Mouse (Mus musculus) embryonic facial prominence, embryonic 10.5 days (tissue): ENCODE results near the gene U2af1. TPM values are rescaled to one million over a fixed set of nuclear protein-coding genes. Genes with fewer than 3 reads are reported as not detected.

ENCODE experiments used
- DNase-seq: peaks from one replicate; pipeline ENCODE4 v3.0.0-alpha.2; 2017; ENCODE audit warnings: low spot score
- H3K27ac ChIP-seq: fragments of 300-500 bp; sonication (generic); replicated peaks from 2 replicates; pipeline ENCODE4 v1.5.1; 2016; ENCODE audit warnings: mild to moderate bottlenecking
- H3K27me3 ChIP-seq: fragments of 300-500 bp; sonication (generic); replicated peaks from 2 replicates; pipeline ENCODE4 v1.6.1; 2016; ENCODE audit warnings: low read depth, mild to moderate bottlenecking; ENCODE audit not compliant: poor library complexity, severe bottlenecking
- H3K36me3 ChIP-seq: fragments of 300-500 bp; sonication (generic); replicated peaks from 2 replicates; pipeline ENCODE4 v1.6.1; 2016; ENCODE audit warnings: mild to moderate bottlenecking, moderate library complexity
- H3K4me1 ChIP-seq: fragments of 300-500 bp; sonication (generic); 2 replicates; pipeline ENCODE4 v1.6.1; 2016
- H3K4me3 ChIP-seq: fragments of 300-500 bp; sonication (generic); 2 replicates; pipeline ENCODE4 v1.5.1; 2016; ENCODE audit warnings: mild to moderate bottlenecking, moderate library complexity
- H3K9me3 ChIP-seq: fragments of 300-500 bp; sonication (generic); 2 replicates; pipeline ENCODE4 v1.6.1; 2016; ENCODE audit warnings: mild to moderate bottlenecking
- WGBS: fragments of 180-500 bp; shearing (Covaris S2); methylation state at CpG from one replicate; pipeline ENCODE4 v1.1.7; 2016; 5-methylcytosine and 5-hydroxymethylcytosine counted together
- polyA plus RNA-seq: library from polyadenylated mRNA; unstranded; fragments of >200 nt; fragmentation: Nextera tagmentation; extraction: Ambion mirVana; gene quantifications from 2 replicates; pipeline ENCODE4 v1.2.1, GENCODE M21; 2016

The U2af1 gene
- polyA plus RNA-seq, 1 experiment from 2014 or later: 498 TPM

GRCm38 (mm10) chr17:31598593-31598992 lies 60.1 kb downstream of the U2af1 start:
- DNase-seq: no peak
- H3K9me3 ChIP-seq: no peaks in the 10 kb centered on the region
- peaks cover 65% of the 10 kb centered on the region for H3K36me3 ChIP-seq
- no peaks in the 10 kb centered on the region for H3K27me3 ChIP-seq
- H3K4me1 ChIP-seq: no peaks in the 10 kb centered on the region
- no peak overlapping the region for H3K4me3 ChIP-seq
- 89% methylated on average over 8 of the region's 8 CpGs for WGBS
- H3K27ac ChIP-seq: 0 out of 2 replicates have a peak overlapping the region, but pooled peaks have one; percentile 19

- H3K27me3 ChIP-seq: no peaks in the 10 kb centered on the region
Observed at GRCm38 (mm10) chr17:31597957-31598356, 60.7 kb downstream of the U2af1 start.

More at GRCm38 (mm10) chr17:31597957-31598356, 60.7 kb downstream of the U2af1 start:
- 92% methylated on average over 9 of the region's 9 CpGs for WGBS
- no peak overlapping the region for H3K27ac ChIP-seq
- DNase-seq: no peak
- no peaks in the 10 kb centered on the region for H3K4me1 ChIP-seq
- no peaks in the 10 kb centered on the region for H3K9me3 ChIP-seq
- H3K36me3 ChIP-seq: peaks cover 64% of the 10 kb centered on the region
- no peak overlapping the region for H3K4me3 ChIP-seq

Other genes with a start within 250 kb of the U2af1 start
- gene Wdr4, start 138.9 kb downstream of the U2af1 start, polyA plus RNA-seq: 67.7 and 73.5 TPM in 2 replicates
- 242 and 244 TPM in 2 replicates for gene Ndufv3, start 138.8 kb downstream of the U2af1 start, polyA plus RNA-seq
- gene Pknox1, start 94.2 kb downstream of the U2af1 start, polyA plus RNA-seq: 22.9 and 25.1 TPM in 2 replicates
- 2.5 and 2.8 TPM in 2 replicates for gene Cbs, start 21.7 kb downstream of the U2af1 start, polyA plus RNA-seq
- 0.77 TPM in 1 of 2 replicates, not detected in the other for gene Cryaa, start 18.9 kb upstream of the U2af1 start, polyA plus RNA-seq
- gene Sik1, start 196.9 kb upstream of the U2af1 start, polyA plus RNA-seq: 12.7 and 15.5 TPM in 2 replicates